Mouse (Mus musculus): Measurements from ENCODE around the gene Slc5a11. TPM values are rescaled to one million over a fixed set of nuclear protein-coding genes. Genes with fewer than 3 reads are reported as not detected.

Slc5a11 gene
- polyA plus RNA-seq, 2 experiments, result 0.17 to 0.25 TPM

- 88% methylated on average over 7 of the region's 7 CpGs for WGBS (ENCODE audit: insufficient replicate concordance)
- H3K27ac ChIP-seq, result no peak overlapping the region
- H3K9ac ChIP-seq (replicated peaks), result no peak overlapping the region
- no peaks in the 10 kb centered on the region for H3K4me1 ChIP-seq (replicated peaks; ENCODE audit: control insufficient read depth in 2 of 2, insufficient read depth in 2 of 2, low read length in 1 of 2)
- H3K27me3 ChIP-seq (ENCODE audit: control insufficient read depth, insufficient read depth, low read length), result no peaks in the 10 kb centered on the region
- no peak overlapping the region for H3K4me2 ChIP-seq (ENCODE audit: low read depth)
- no peaks in the 10 kb centered on the region for H3K9me3 ChIP-seq (ENCODE audit: control insufficient read depth, low read length)
- no peak for ATAC-seq (ENCODE audit: insufficient read depth)
- no peak for DNase-seq (ENCODE audit: low read depth in 3 of 3, low spot score in 3 of 3)
- no peak for TF ChIP-seq EP300 (IDR thresholded peaks at IDR 0.05; ENCODE audit: low read depth)
- no peak for TF ChIP-seq CTCF (IDR thresholded peaks at IDR 0.05; ENCODE audit: low read depth)
- no peak overlapping the region for H3K4me3 ChIP-seq (ENCODE audit: insufficient read depth in 1 of 2, low read depth in 2 of 2, low read length in 2 of 2)
- H3K36me3 ChIP-seq (replicated peaks; ENCODE audit: control insufficient read depth, insufficient read depth, low read depth), result peaks cover 22% of the 10 kb centered on the region
Observed at GRCm38 (mm10) chr7:123293898-123294297, 79.3 kb downstream of the Slc5a11 start.

- ATAC-seq (ENCODE audit: insufficient read depth) (no peak), DNase-seq (ENCODE audit: low read depth in 3 of 3, low spot score in 3 of 3) (no peak)
- H3K36me3 ChIP-seq (replicated peaks; ENCODE audit: control insufficient read depth, insufficient read depth, low read depth), result peaks cover 29% of the 10 kb centered on the region
- 83% methylated on average over 7 of the region's 7 CpGs for WGBS (ENCODE audit: insufficient replicate concordance)
- H3K4me1 ChIP-seq (replicated peaks; ENCODE audit: control insufficient read depth in 2 of 2, insufficient read depth in 2 of 2, low read length in 1 of 2), result no peaks in the 10 kb centered on the region
- no peak overlapping the region for H3K9ac ChIP-seq (replicated peaks)
- no peak overlapping the region for H3K4me3 ChIP-seq (ENCODE audit: insufficient read depth in 1 of 2, low read depth in 2 of 2, low read length in 2 of 2)
- TF ChIP-seq EP300 (IDR thresholded peaks at IDR 0.05; ENCODE audit: low read depth) (no peak), CTCF (IDR thresholded peaks at IDR 0.05; ENCODE audit: low read depth) (peak; percentile 44)
- H3K9me3 ChIP-seq (ENCODE audit: control insufficient read depth, low read length), result no peaks in the 10 kb centered on the region
- no peak overlapping the region for H3K4me2 ChIP-seq (ENCODE audit: low read depth)
- no peak overlapping the region for H3K27ac ChIP-seq
- H3K27me3 ChIP-seq (ENCODE audit: control insufficient read depth, insufficient read depth, low read length), result no peaks in the 10 kb centered on the region
Observed at GRCm38 (mm10) chr7:123295423-123295822, 80.8 kb downstream of the Slc5a11 start.

- WGBS (ENCODE audit: insufficient replicate concordance), result 76% methylated on average over 6 of the region's 6 CpGs
- no peaks in the 10 kb centered on the region for H3K27me3 ChIP-seq (ENCODE audit: control insufficient read depth, insufficient read depth, low read length)
- no peaks in the 10 kb centered on the region for H3K9me3 ChIP-seq (ENCODE audit: control insufficient read depth, low read length)
- DNase-seq (ENCODE audit: low read depth in 3 of 3, low spot score in 3 of 3), result no peak
- H3K4me2 ChIP-seq (ENCODE audit: low read depth), result no peak overlapping the region
- no peak overlapping the region for H3K27ac ChIP-seq
- H3K9ac ChIP-seq (replicated peaks), result no peak overlapping the region
- H3K4me3 ChIP-seq (ENCODE audit: insufficient read depth in 1 of 2, low read depth in 2 of 2, low read length in 2 of 2), result no peak overlapping the region
- peaks cover 26% of the 10 kb centered on the region for H3K36me3 ChIP-seq (replicated peaks; ENCODE audit: control insufficient read depth, insufficient read depth, low read depth)
- no peak for ATAC-seq (ENCODE audit: insufficient read depth)
- TF ChIP-seq CTCF (IDR thresholded peaks at IDR 0.05; ENCODE audit: low read depth) (no peak), EP300 (IDR thresholded peaks at IDR 0.05; ENCODE audit: low read depth) (no peak)
- no peaks in the 10 kb centered on the region for H3K4me1 ChIP-seq (replicated peaks; ENCODE audit: control insufficient read depth in 2 of 2, insufficient read depth in 2 of 2, low read length in 1 of 2)
Observed at GRCm38 (mm10) chr7:123296097-123296496, 81.5 kb downstream of the Slc5a11 start.

GRCm38 (mm10) chr7:123298225-123298624, 83.6 kb downstream of the Slc5a11 start:
- Histone ChIP-seq H3K4me1 (replicated peaks; ENCODE audit: control insufficient read depth in 2 of 2, insufficient read depth in 2 of 2, low read length in 1 of 2) (no peaks in the 10 kb centered on the region), H3K4me2 (ENCODE audit: low read depth) (no peak overlapping the region), H3K9me3 (ENCODE audit: control insufficient read depth, low read length) (no peaks in the 10 kb centered on the region), H3K36me3 (replicated peaks; ENCODE audit: control insufficient read depth, insufficient read depth, low read depth) (peaks cover 24% of the 10 kb centered on the region), H3K27ac (no peak overlapping the region), H3K4me3 (ENCODE audit: insufficient read depth in 1 of 2, low read depth in 2 of 2, low read length in 2 of 2) (no peak overlapping the region), H3K27me3 (ENCODE audit: control insufficient read depth, insufficient read depth, low read length) (no peaks in the 10 kb centered on the region), H3K9ac (replicated peaks) (no peak overlapping the region)
- no peak for ATAC-seq (ENCODE audit: insufficient read depth)
- no peak for TF ChIP-seq EP300 (IDR thresholded peaks at IDR 0.05; ENCODE audit: low read depth)
- TF ChIP-seq CTCF (IDR thresholded peaks at IDR 0.05; ENCODE audit: low read depth), result no peak
- WGBS (ENCODE audit: insufficient replicate concordance), result 67% methylated on average over 3 of the region's 3 CpGs
- DNase-seq (ENCODE audit: low read depth in 3 of 3, low spot score in 3 of 3), result no peak

- DNase-seq (ENCODE audit: low read depth in 3 of 3, low spot score in 3 of 3), result no peak
- no peak overlapping the region for H3K9ac ChIP-seq (replicated peaks)
- H3K9me3 ChIP-seq (ENCODE audit: control insufficient read depth, low read length), result no peaks in the 10 kb centered on the region
- no peak for ATAC-seq (ENCODE audit: insufficient read depth)
- H3K36me3 ChIP-seq (replicated peaks; ENCODE audit: control insufficient read depth, insufficient read depth, low read depth), result peaks cover 27% of the 10 kb centered on the region
- no peak for TF ChIP-seq EP300 (IDR thresholded peaks at IDR 0.05; ENCODE audit: low read depth)
- TF ChIP-seq CTCF (IDR thresholded peaks at IDR 0.05; ENCODE audit: low read depth), result no peak
- H3K4me3 ChIP-seq (ENCODE audit: insufficient read depth in 1 of 2, low read depth in 2 of 2, low read length in 2 of 2), result no peak overlapping the region
- H3K4me1 ChIP-seq (replicated peaks; ENCODE audit: control insufficient read depth in 2 of 2, insufficient read depth in 2 of 2, low read length in 1 of 2), result no peaks in the 10 kb centered on the region
- 55% methylated on average over 3 of the region's 3 CpGs for WGBS (ENCODE audit: insufficient replicate concordance)
- H3K4me2 ChIP-seq (ENCODE audit: low read depth), result no peak overlapping the region
- H3K27me3 ChIP-seq (ENCODE audit: control insufficient read depth, insufficient read depth, low read length), result no peaks in the 10 kb centered on the region
- no peak overlapping the region for H3K27ac ChIP-seq
Observed at GRCm38 (mm10) chr7:123300258-123300657, 85.7 kb downstream of the Slc5a11 start.

All from liver, embryonic 14.5 days (tissue).